In the genomic region with DNA sequence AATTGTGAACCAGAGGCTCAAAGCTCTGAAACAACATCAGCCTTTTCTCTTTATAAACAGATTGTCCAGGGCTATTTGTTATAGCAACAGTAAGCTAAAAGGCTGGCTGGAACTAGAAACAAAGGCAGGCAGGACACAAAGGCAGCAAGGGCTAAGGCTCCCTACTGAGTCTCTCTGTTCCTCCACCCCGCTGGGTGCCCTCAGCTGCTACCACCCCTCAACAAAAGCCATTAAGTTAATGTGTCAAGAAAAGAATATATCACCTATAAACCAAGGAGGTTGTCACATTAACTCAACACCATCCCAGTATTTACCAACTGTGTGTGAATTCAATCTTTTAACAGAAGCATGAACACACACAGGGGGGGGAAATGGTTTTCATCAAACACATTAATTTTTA, we compare ENCODE assay signal across 28 mouse cellular contexts.
DNase-seq lines count a peak whose midpoint lies in the region; ATAC-seq and TF ChIP-seq lines count a peak whose summit lies in the region.
"Had no signal": no experiment of that assay in that cellular context is flagged by ENCODE, and none has a peak within 500 bp of the region (broad histone marks: within the 10 kb centered on the region; RNA-seq: fewer than 3 reads in every experiment).

No protein-coding gene starts in this region.

- no peaks in the 10 kb centered on the region for H3K9me3 ChIP-seq in kidney, embryonic 15.5 days (replicated peaks)
- H3K9me3 ChIP-seq in midbrain, embryonic 11.5 days (ENCODE audit: control insufficient read depth, low read length): no peaks in the 10 kb centered on the region
- H3K9me3 ChIP-seq in midbrain, embryonic 10.5 days (replicated peaks): no peaks in the 10 kb centered on the region
- H3K9me3 ChIP-seq: embryonic facial prominence, embryonic 13.5 days; embryonic facial prominence, embryonic 15.5 days; forebrain, embryonic 10.5 days; forebrain, embryonic 12.5 days; G1E had no signal

- H3K4me2 ChIP-seq in kidney, embryonic 15.5 days: no peak overlapping the region
- H3K4me2 ChIP-seq in midbrain, embryonic 11.5 days: no peak overlapping the region
- H3K4me2 ChIP-seq: embryonic facial prominence, embryonic 13.5 days; embryonic facial prominence, embryonic 15.5 days; forebrain, embryonic 12.5 days had no signal

- H3K27me3 ChIP-seq in kidney, adult 2 months (replicated peaks; ENCODE audit: control insufficient read depth, insufficient read depth, low read length): no peaks in the 10 kb centered on the region
- H3K27me3 ChIP-seq in kidney, embryonic 15.5 days: no peaks in the 10 kb centered on the region
- no peaks in the 10 kb centered on the region for H3K27me3 ChIP-seq in midbrain, embryonic 11.5 days (ENCODE audit: control insufficient read depth, insufficient read depth, low read length)
- H3K27me3 ChIP-seq in midbrain, embryonic 10.5 days (ENCODE audit: low read depth, poor library complexity, severe bottlenecking): no peaks in the 10 kb centered on the region
- H3K27me3 ChIP-seq: CH12.LX; embryonic facial prominence, embryonic 13.5 days; embryonic facial prominence, embryonic 15.5 days; forebrain, embryonic 12.5 days; Patski had no signal

- DNase-seq in kidney, adult 2 months: peak; percentile 14
- no peak for DNase-seq in kidney, postnatal 36 days
- no peak for DNase-seq in kidney, postnatal 14 days
- DNase-seq in midbrain, embryonic 11.5 days (ENCODE audit: low spot score, missing footprints): peak; percentile 35
- DNase-seq in midbrain, embryonic 10.5 days (ENCODE audit: low spot score): no peak
- DNase-seq: adrenal gland, adult 2 months; adrenal gland, postnatal 10 days; adrenal gland, postnatal 25 days; B cell, adult 2 months; cerebellum, adult 11 months; cerebellum, adult 18-20 months; cerebellum, adult 8-10 months; cerebellum, adult 9-11 months; cerebellum, postnatal 14 days; cerebellum, postnatal 36 days; embryo, embryonic 11 days had no signal

- H3K36me3 ChIP-seq in kidney, adult 2 months (ENCODE audit: control insufficient read depth, insufficient read depth, low read length): no peaks in the 10 kb centered on the region
- H3K36me3 ChIP-seq in kidney, embryonic 15.5 days: no peaks in the 10 kb centered on the region
- no peaks in the 10 kb centered on the region for H3K36me3 ChIP-seq in midbrain, embryonic 11.5 days (ENCODE audit: control insufficient read depth, insufficient read depth, low read length)
- H3K36me3 ChIP-seq in midbrain, embryonic 10.5 days: no peaks in the 10 kb centered on the region
- H3K36me3 ChIP-seq: embryonic facial prominence, embryonic 13.5 days; embryonic facial prominence, embryonic 15.5 days; forebrain, embryonic 10.5 days; forebrain, embryonic 12.5 days had no signal

- TF ChIP-seq CTCF in kidney, adult 2 months (conservative IDR thresholded peaks at IDR 0.05; ENCODE audit: insufficient read depth, insufficient read length, low read depth, low read length): no peak

- no peaks in the 10 kb centered on the region for H3K4me1 ChIP-seq in kidney, adult 2 months (ENCODE audit: control insufficient read depth, insufficient read depth, low read length)
- 0 out of 2 replicates have a peak, but pooled peaks cover 4% of the 10 kb centered on the region for H3K4me1 ChIP-seq in kidney, embryonic 15.5 days
- no peaks in the 10 kb centered on the region for H3K4me1 ChIP-seq in midbrain, embryonic 11.5 days (ENCODE audit: control insufficient read depth, insufficient read depth, low read length)
- H3K4me1 ChIP-seq in midbrain, embryonic 10.5 days: peaks cover 11% of the 10 kb centered on the region
- H3K4me1 ChIP-seq: embryonic facial prominence, embryonic 13.5 days; embryonic facial prominence, embryonic 15.5 days had no signal

- no peak overlapping the region for H3K4me3 ChIP-seq in kidney, adult 2 months (ENCODE audit: insufficient read depth, low read depth, low read length)
- H3K4me3 ChIP-seq in kidney, embryonic 15.5 days (replicated peaks): no peak overlapping the region
- H3K4me3 ChIP-seq in midbrain, embryonic 11.5 days (ENCODE audit: low read depth, low read length): no peak overlapping the region
- no peak overlapping the region for H3K4me3 ChIP-seq in midbrain, embryonic 10.5 days
- H3K4me3 ChIP-seq: embryonic facial prominence, embryonic 13.5 days; embryonic facial prominence, embryonic 15.5 days; erythroblast, embryonic 14.5 days; forebrain, embryonic 10.5 days; forebrain, embryonic 12.5 days had no signal

- no peak overlapping the region for H3K27ac ChIP-seq in kidney, adult 2 months (ENCODE audit: insufficient read depth, low read depth, low read length)
- H3K27ac ChIP-seq in kidney, embryonic 15.5 days: 0 out of 2 replicates have a peak overlapping the region, but pooled peaks have one; percentile 39
- H3K27ac ChIP-seq in midbrain, embryonic 11.5 days (ENCODE audit: low read depth, low read length): no peak overlapping the region
- no peak overlapping the region for H3K27ac ChIP-seq in midbrain, embryonic 10.5 days (replicated peaks)
- H3K27ac ChIP-seq: embryonic facial prominence, embryonic 13.5 days; embryonic facial prominence, embryonic 15.5 days; forebrain, embryonic 10.5 days; forebrain, embryonic 12.5 days had no signal

- no peak overlapping the region for H3K9ac ChIP-seq in kidney, embryonic 15.5 days
- no peak overlapping the region for H3K9ac ChIP-seq in midbrain, embryonic 11.5 days (ENCODE audit: low read length)
- H3K9ac ChIP-seq: embryonic facial prominence, embryonic 13.5 days; embryonic facial prominence, embryonic 15.5 days; forebrain, embryonic 12.5 days had no signal

- peak; percentile 81 for ATAC-seq in kidney, embryonic 15.5 days (replicated peaks; ENCODE audit: low FRiP score)
- no peak for ATAC-seq in midbrain, embryonic 11.5 days (ENCODE audit: low FRiP score)
- ATAC-seq: CD4-positive, CD25-positive, alpha-beta regulatory T cell, adult 4 months; forebrain, embryonic 14.5 days; forebrain, embryonic 16.5 days; Patski had no signal

- 65% methylated on average over 1 of the region's 1 CpGs for WGBS in kidney, adult 2 months
- 62% methylated on average over 1 of the region's 1 CpGs for WGBS in kidney, embryonic 15.5 days
- WGBS in midbrain, embryonic 11.5 days: 56% methylated on average over 1 of the region's 1 CpGs
- 76% methylated on average over 1 of the region's 1 CpGs for WGBS in midbrain, embryonic 10.5 days

- no peak for TF ChIP-seq POLR2A in kidney, adult 2 months (IDR thresholded peaks at IDR 0.05; ENCODE audit: low read depth, low read length)

Comparison
In these comparisons a context has a peak if more than half of its experiments do, and no peak if none do; other contexts are left out.
1. DNase-seq: peak in kidney, adult 2 months (single experiment) and midbrain, embryonic 11.5 days (single experiment); none in kidney, postnatal 36 days (0 of 2), kidney, postnatal 14 days (single experiment) and midbrain, embryonic 10.5 days (single experiment).